Mouse (Mus musculus) macrophage (primary cell): ENCODE measurements around the gene Ralgps1. TPM values are rescaled to one million over a fixed set of nuclear protein-coding genes. Genes with fewer than 3 reads are reported as not detected.
A peak's percentile ranks its signal among the peaks of the same experiment; 100 is the strongest.

Experiments used
- H3K27ac ChIP-seq: fragments of 350-480 bp; formaldehyde crosslinking; 2 replicates; pipeline ENCODE4 v1.9.0; 2021
- H3K36me3 ChIP-seq: fragments of 350-480 bp; formaldehyde crosslinking; 2 replicates; pipeline ENCODE4 v1.9.0; 2021; ENCODE audit errors: inconsistent target
- H3K4me3 ChIP-seq: fragments of 350-480 bp; formaldehyde crosslinking; 2 replicates; pipeline ENCODE4 v1.9.0; 2021; ENCODE audit errors: inconsistent target
- H3K79me2 ChIP-seq: fragments of 350-480 bp; formaldehyde crosslinking; 2 replicates; pipeline ENCODE4 v1.9.0; 2021; ENCODE audit errors: inconsistent target
- WGBS: methylation state at CpG from one replicate; pipeline ENCODE4 v1.1.7; 2026; ENCODE audit warnings: inconsistent platforms; ENCODE audit not compliant: missing documents; 5-methylcytosine and 5-hydroxymethylcytosine counted together
- polyA plus RNA-seq: library from polyadenylated mRNA; stranded (reverse); fragments of 250-400 nt; gene quantifications from 3 replicates; pipeline ENCODE4 v1.2.4, GENCODE M21; 2018; ENCODE audit warnings: inconsistent platforms

Gene Ralgps1
- polyA plus RNA-seq, 1 experiment from 2014 or later: 2.3 TPM

GRCm38 (mm10) chr2:33237581-33237980 lies 133.7 kb downstream of the Ralgps1 start:
- Histone ChIP-seq H3K4me3 (no peak overlapping the region), H3K36me3 (no peaks in the 10 kb centered on the region), H3K27ac (no peak overlapping the region), H3K79me2 (no peaks in the 10 kb centered on the region)
- WGBS: 97% methylated on average over 6 of the region's 6 CpGs

DNA sequence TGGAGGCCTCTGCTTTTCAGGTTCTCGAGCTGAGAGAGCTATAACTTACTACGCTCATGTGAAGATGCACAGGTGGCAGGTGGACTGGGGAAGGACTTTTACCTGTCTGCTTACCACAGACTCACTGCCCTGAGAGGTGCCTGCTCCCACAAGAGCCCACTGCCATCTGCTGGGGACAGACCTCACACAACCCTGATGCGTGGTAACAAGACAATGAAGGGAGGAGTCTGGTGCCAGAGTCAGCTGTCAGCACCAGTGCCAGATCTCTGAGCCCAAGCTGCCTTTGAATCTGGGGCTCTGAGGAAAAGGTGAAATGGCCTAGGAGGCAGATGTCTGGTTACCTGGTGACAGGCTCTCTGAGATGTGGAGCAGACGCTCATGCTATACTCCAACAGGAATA lies 136.4 kb downstream of the Ralgps1 start:
- 93% methylated on average over 4 of the region's 4 CpGs for WGBS
- Histone ChIP-seq H3K4me3 (no peak overlapping the region), H3K27ac (no peak overlapping the region), H3K36me3 (no peaks in the 10 kb centered on the region), H3K79me2 (no peaks in the 10 kb centered on the region)

DNA sequence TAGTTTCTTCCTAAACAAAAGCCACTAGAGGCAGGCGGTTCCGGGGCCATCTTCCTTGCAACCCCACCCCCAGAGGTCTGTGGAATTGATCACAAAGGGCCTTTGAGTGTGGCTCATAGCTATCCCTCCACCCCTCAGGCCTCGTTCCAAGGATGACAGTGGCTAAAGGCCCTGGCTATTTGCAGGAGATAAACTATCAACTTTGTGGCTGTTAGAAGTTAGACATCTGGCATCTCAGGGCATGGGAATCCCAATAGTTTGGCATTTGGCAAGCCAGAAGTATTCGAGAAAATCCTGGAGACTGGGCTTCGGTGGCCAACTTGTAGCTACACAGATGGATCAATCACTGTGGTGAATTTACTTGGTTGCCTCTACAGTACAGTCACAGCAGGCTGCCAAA lies 137.4 kb downstream of the Ralgps1 start:
- Histone ChIP-seq H3K36me3 (no peaks in the 10 kb centered on the region), H3K79me2 (no peaks in the 10 kb centered on the region), H3K4me3 (no peak overlapping the region), H3K27ac (no peak overlapping the region)
- WGBS: 95% methylated on average over 5 of the region's 5 CpGs

- no peak overlapping the region for H3K27ac ChIP-seq
- no peaks in the 10 kb centered on the region for H3K36me3 ChIP-seq
- WGBS: 82% methylated on average over 6 of the region's 6 CpGs
- no peaks in the 10 kb centered on the region for H3K79me2 ChIP-seq
- H3K4me3 ChIP-seq: no peak overlapping the region
Measured at GRCm38 (mm10) chr2:33232782-33233570, 138.3 kb downstream of the Ralgps1 start.

DNA sequence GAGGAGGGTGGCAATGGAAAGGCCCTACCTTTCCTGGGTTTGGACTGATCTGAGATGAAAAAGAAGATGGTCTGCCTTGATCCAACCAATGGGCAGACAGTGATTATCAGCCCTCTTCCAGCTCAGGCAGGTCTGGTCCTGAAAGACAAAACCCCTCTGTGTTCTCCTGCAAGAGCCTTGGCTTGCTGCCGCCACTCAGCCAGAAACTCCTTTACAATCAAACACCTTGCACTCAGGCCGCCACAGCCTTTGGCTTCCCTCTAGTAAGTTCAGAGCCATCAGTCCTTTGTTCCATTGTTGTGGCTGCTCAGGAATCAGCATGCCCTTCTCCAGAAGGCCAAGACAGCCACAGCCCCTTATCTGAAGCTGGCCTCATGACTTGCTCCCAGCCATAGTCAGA lies 139.5 kb downstream of the Ralgps1 start:
- 100% methylated on average over 2 of the region's 2 CpGs for WGBS
- H3K4me3 ChIP-seq: no peak overlapping the region
- no peaks in the 10 kb centered on the region for H3K36me3 ChIP-seq
- H3K27ac ChIP-seq: no peak overlapping the region
- no peaks in the 10 kb centered on the region for H3K79me2 ChIP-seq

DNA sequence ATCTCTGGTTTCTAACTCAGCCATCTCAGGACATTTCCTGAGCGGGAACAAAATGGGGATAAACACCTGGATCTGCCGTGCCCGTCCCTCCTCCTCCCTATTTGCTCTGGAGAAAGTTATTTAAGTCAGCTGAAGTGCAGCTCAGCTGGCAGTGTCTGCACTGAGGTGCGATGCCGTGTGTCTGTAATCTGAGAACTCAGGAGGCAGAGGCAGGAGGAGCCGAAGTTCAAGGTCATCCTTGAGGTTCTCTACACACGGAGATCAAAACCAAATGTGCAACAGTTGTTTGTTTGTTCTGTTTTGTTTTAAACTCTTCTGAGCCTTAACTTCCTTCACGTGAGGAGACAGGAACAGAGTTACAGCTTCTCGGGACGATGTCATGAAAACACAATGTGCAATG lies 140.6 kb downstream of the Ralgps1 start:
- Histone ChIP-seq H3K36me3 (no peaks in the 10 kb centered on the region), H3K4me3 (no peak overlapping the region), H3K27ac (no peak overlapping the region), H3K79me2 (no peaks in the 10 kb centered on the region)
- 94% methylated on average over 10 of the region's 10 CpGs for WGBS

DNA sequence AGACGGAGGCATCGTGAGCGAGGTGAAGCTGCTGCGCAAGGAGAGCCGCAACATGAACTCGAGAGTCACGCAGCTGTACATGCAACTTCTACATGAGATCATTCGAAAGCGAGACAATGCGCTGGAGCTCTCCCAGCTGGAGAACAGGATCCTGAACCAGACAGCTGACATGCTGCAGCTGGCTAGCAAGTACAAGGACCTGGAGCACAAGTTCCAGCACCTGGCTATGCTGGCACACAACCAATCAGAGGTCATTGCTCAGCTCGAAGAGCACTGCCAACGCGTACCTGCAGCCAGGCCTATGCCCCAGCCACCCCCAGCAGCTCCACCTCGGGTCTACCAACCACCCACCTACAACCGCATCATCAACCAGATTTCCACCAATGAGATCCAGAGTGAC lies 142.7 kb downstream of the Ralgps1 start:
- Histone ChIP-seq H3K79me2 (no peaks in the 10 kb centered on the region), H3K4me3 (no peak overlapping the region), H3K27ac (no peak overlapping the region), H3K36me3 (no peaks in the 10 kb centered on the region)
- WGBS: 99% methylated on average over 15 of the region's 15 CpGs

DNA sequence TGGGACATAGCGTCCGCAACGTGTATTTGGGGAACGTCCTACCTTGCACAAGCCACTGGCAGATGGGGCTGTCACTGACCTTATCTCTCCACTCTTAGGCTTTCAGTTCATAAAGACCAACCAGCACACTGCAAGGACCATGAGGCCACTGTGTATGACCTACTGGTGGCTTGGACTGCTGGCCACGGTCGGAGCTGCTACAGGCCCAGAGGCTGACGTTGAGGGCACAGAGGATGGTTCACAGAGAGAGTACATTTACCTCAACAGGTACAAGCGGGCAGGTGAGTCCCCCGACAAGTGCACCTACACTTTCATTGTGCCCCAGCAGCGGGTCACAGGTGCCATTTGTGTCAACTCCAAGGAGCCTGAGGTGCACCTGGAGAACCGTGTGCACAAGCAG lies 143.2 kb downstream of the Ralgps1 start:
- Histone ChIP-seq H3K4me3 (no peak overlapping the region), H3K36me3 (no peaks in the 10 kb centered on the region), H3K27ac (no peak overlapping the region), H3K79me2 (no peaks in the 10 kb centered on the region)
- WGBS: 94% methylated on average over 11 of the region's 11 CpGs

DNA sequence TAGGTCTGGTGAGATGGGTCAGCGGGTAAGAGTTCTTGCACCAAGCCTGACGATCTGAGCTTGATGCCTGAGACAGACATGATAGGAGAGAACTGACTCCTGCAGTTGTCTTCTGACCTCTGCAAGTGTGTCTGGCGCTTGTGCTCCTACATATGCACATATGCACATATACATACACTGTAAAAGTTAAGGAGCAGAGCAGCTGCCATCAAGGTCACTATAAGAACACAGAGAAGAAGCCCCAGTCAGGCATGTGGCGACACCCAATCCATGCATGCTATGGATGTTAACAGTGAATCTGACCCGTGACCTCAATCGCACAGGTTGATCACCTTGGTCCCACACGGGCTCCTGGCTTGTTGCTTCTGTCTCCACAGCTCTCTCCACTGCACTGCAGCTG lies 145.4 kb downstream of the Ralgps1 start:
- H3K27ac ChIP-seq: no peak overlapping the region
- WGBS: 95% methylated on average over 7 of the region's 7 CpGs
- H3K36me3 ChIP-seq: no peaks in the 10 kb centered on the region
- H3K79me2 ChIP-seq: no peaks in the 10 kb centered on the region
- H3K4me3 ChIP-seq: no peak overlapping the region

DNA sequence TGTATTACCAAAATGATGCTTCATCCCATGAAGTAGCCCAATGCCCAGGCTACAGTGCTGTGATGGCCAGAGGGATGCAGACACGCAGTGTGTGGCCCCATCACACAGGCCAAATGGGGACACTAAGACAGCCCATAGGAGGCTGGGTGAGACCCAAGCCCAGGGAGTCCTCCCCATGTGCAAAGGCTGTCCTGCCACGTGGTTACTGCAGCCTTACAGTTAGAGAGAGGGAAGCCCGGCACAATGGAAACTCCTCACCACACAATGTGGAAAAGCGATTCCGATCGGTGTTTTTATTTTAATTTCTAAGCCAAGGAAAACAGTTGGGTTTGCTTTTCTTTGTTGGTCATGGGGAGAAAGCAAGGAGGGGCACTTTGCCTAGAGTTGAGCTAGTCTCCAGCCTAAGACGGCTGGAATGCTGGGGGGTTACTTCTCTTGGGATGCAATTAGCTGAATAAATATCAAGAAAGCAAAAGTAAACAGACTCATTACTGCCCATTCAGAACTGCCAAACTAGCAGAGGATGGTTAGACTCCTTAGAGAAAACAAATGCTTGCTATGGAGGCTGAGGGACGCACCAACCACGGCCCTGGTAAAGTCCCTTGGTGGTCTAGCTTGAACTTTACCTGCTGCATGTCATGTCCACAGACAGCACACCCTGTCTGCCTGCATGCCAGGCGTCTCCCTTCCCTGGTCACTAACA lies 147.5 kb downstream of the Ralgps1 start:
- 95% methylated on average over 10 of the region's 10 CpGs for WGBS
- Histone ChIP-seq H3K27ac (no peak overlapping the region), H3K4me3 (no peak overlapping the region), H3K36me3 (no peaks in the 10 kb centered on the region), H3K79me2 (peaks cover 15% of the 10 kb centered on the region)

- peaks cover 28% of the 10 kb centered on the region for H3K79me2 ChIP-seq
- no peak overlapping the region for H3K27ac ChIP-seq
- no peaks in the 10 kb centered on the region for H3K36me3 ChIP-seq
- no peak overlapping the region for H3K4me3 ChIP-seq
- 68% methylated on average over 6 of the region's 6 CpGs for WGBS
Measured at GRCm38 (mm10) chr2:33222480-33222879, 148.8 kb downstream of the Ralgps1 start.

DNA sequence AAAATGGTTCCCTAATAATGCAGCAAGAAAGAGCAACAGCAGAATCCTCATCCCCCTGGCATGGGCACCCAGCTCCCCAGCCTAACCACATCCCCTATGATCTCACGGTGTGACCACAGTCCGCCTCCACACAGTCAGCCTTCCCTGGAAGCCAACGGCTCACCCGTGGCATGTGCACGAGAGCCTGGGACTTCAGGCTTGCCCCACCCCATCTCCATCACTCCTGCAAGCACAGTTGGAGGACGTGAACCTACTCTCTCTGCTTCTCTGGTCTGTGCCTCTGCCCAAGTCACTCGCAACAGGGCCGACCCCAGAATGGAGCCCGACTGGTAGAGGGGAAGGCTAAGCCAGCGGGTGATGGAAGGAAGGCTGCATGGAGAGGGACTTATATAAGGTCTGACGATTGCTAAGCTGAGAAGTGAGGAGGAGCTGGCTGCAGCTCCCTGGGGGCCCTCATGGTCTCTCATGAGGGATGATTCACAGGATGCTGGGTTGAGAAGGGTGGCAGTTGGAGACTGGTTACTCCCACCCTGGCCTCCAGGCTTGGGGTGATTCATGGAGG lies 149.9 kb downstream of the Ralgps1 start:
- Histone ChIP-seq H3K36me3 (no peaks in the 10 kb centered on the region), H3K4me3 (no peak overlapping the region), H3K27ac (peak overlapping the region; percentile 63), H3K79me2 (peaks cover 38% of the 10 kb centered on the region)
- WGBS: 29% methylated on average over 11 of the region's 11 CpGs

DNA sequence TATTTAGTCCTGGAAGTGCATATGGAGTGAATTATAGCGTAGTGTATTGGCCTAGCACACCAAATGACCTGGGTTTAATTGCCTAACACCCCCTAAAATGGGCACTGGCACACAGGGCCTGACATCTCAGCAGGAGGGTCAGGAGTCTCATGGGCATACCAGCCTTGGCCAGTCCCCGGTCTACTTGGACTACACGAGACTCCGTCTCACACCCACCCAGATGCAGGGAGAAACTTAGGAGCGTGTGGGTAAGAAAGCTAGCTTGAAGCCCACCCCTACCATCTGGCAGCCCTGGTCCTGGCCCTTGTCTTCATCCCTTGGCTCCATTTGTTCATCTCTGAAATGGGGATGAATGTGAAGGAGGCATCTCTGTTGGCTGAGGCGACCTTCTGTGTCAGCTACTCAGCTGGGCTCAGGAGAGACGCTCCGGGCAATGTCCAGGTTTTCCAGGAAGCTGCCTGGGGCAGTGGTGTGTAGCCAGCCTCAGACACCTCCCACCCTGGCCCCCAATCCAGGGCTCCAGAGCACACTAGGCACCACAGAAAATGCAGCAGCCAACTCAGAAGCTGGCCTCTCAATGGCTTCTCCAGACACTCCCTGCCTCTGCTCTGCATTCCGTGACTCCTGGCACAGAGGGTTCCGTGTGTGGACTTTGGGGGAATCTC lies 150.5 kb downstream of the Ralgps1 start:
- Histone ChIP-seq H3K79me2 (peaks cover 45% of the 10 kb centered on the region), H3K4me3 (no peak overlapping the region), H3K27ac (peak overlapping the region; percentile 63), H3K36me3 (no peaks in the 10 kb centered on the region)
- WGBS: 75% methylated on average over 9 of the region's 10 CpGs

GRCm38 (mm10) chr2:33220246-33220645 lies 151.0 kb downstream of the Ralgps1 start:
- WGBS: 95% methylated on average over 6 of the region's 6 CpGs
- peaks cover 46% of the 10 kb centered on the region for H3K79me2 ChIP-seq
- no peak overlapping the region for H3K4me3 ChIP-seq
- no peak overlapping the region for H3K27ac ChIP-seq
- H3K36me3 ChIP-seq: no peaks in the 10 kb centered on the region

GRCm38 (mm10) chr2:33219637-33220036 lies 151.6 kb downstream of the Ralgps1 start:
- Histone ChIP-seq H3K36me3 (no peaks in the 10 kb centered on the region), H3K4me3 (no peak overlapping the region), H3K79me2 (peaks cover 50% of the 10 kb centered on the region), H3K27ac (no peak overlapping the region)
- WGBS: 60% methylated on average over 4 of the region's 4 CpGs
